Mouse (Mus musculus): ENCODE measurements around the gene Ncoa5.

DNA sequence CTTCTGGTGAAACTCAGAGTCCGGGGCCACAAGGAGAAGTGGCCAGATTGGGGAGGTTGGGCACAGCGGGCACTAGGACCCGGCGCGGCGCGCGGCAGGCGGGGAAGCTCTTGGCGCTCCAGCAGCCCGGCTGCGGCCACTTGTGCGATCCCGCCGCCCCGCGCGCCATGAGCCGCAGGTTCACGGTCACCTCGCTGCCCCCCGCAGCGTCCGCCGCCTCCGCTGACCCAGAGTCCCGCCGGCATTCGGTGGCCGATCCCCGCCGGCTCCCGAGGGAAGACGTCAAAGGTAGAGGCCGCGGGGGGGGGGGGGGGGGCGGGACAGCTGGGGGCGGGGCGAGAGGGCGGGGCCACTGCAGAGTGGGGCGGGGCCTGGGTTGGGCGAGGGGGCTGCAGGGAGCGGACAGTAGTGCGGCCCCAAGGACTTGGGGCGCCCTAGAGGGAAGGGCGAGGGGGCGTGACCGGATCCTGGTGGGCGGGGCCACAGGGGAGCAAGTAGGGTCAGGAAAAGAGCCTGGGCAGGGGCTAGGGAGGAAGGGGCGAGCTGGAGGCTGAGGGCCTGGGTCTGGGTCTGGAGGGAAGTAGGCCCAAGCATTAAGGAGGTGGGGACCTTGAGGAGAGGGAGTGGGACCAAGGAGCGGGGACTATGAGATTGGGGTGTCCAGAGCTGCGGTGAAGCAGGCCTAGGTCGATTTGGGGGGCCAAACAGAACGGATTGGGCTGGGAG lies 73.8 kb downstream of the Ncoa5 start, which contains the start of gene Slc12a5:
- no peak for TF ChIP-seq POLR2A (IDR thresholded peaks at IDR 0.05; ENCODE audit: low read depth, low read length)
- TF ChIP-seq CTCF (IDR thresholded peaks at IDR 0.05; ENCODE audit: borderline replicate concordance, insufficient read depth, low read length) = no peak
